Mouse (Mus musculus) adrenal gland, adult 18-20 months (tissue): Measurements from ENCODE around the gene Slc7a6. TPM values are rescaled to one million over a fixed set of nuclear protein-coding genes. Genes with fewer than 3 reads are reported as not detected.

Source experiments
- total RNA-seq, 2 experiments: library from RNA; stranded (reverse); gene quantifications; 1 replicate in 1 of 2; 2 replicates in 1 of 2; pipeline ENCODE4 v1.2.3; 2021

Gene Slc7a6
- total RNA-seq, 2 experiments from 2014 or later, result 21.5 to 28.0 TPM

Other genes with a start within 250 kb of the Slc7a6 start
- under 1 TPM in 1 of 2 experiments, not detected in 1; 0.93 TPM for gene Ctrl, start 235.0 kb upstream of the Slc7a6 start, total RNA-seq
- 10 to 100 TPM; 78.7 to 84.1 TPM for gene Psmb10, start 230.4 kb upstream of the Slc7a6 start, total RNA-seq
- 1 to 10 TPM in 1 of 2 experiments, under 1 TPM in 1; 0.51 to 1.8 TPM for gene Lcat, start 225.5 kb upstream of the Slc7a6 start, total RNA-seq
- gene Slc12a4, start 202.8 kb upstream of the Slc7a6 start, total RNA-seq, result 10 to 100 TPM; 45.4 to 56.9 TPM
- gene Dpep3, start 189.4 kb upstream of the Slc7a6 start, total RNA-seq, result not detected
- 10 to 100 TPM; 14.2 to 21.2 TPM for gene Dus2, start 177.5 kb upstream of the Slc7a6 start, total RNA-seq
- not detected for gene Dpep2nb, start 162.9 kb upstream of the Slc7a6 start, total RNA-seq
- 10 to 100 TPM; 16.4 to 16.9 TPM for gene Ddx28, start 157.0 kb upstream of the Slc7a6 start, total RNA-seq
- gene Nfatc3, start 110.0 kb upstream of the Slc7a6 start, total RNA-seq, result 10 to 100 TPM; 34.5 to 50.9 TPM
- 1 to 10 TPM in 1 of 2 experiments, under 1 TPM in 1; 0.61 to 1.5 TPM for gene Esrp2, start 31.9 kb upstream of the Slc7a6 start, total RNA-seq
- gene Pla2g15, start 18.5 kb upstream of the Slc7a6 start, total RNA-seq, result 10 to 100 TPM; 19.8 to 28.8 TPM
- gene Slc7a6os, start 42.1 kb downstream of the Slc7a6 start, total RNA-seq, result 10 to 100 TPM; 24.1 to 25.4 TPM
- 10 to 100 TPM; 22.9 to 26.6 TPM for gene Prmt7, start 42.1 kb downstream of the Slc7a6 start, total RNA-seq
- 10 to 100 TPM in 1 of 2 experiments, 1 to 10 TPM in 1; 6.8 to 11.3 TPM for gene Smpd3, start 169.1 kb downstream of the Slc7a6 start, total RNA-seq
- gene Zfp90, start 246.5 kb downstream of the Slc7a6 start, total RNA-seq, result 1 to 10 TPM; 4.0 to 5.2 TPM